Mouse (Mus musculus): Measurements from ENCODE around the gene Ralgps1.
"Not testable (repeated sequence)": the region's sequence is repeated elsewhere in the genome, so short reads cannot be mapped to it uniquely, and the experiment has no call there.

The Ralgps1 gene

GRCm38 (mm10) chr2:33097326-33097725 is 274.0 kb downstream of the Ralgps1 start:
- H3K27me3 ChIP-seq (ENCODE audit: control insufficient read depth, insufficient read depth, low read length, poor library complexity, severe bottlenecking) = not testable (repeated sequence)

DNA sequence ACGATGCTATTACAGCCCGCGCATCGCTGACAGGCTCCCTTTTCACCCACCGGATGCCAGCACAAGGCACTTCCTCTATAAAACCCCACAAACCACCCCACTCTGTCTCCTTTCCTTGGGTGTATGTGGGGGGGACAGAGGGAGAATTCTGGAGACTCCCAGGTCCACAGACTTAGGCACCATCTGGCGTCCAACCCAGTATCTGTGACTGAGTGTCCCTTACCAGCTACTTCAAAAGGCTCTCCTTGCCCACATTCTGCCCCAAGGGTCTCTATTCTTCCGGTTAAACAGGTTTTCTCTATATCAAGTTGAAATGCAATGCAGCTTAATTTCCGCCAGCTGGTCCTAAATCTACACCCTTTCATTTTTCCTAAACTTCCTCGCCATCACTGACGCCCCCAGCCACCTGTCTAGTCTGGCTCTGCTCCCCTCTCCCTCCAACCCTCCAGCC is 276.0 kb downstream of the Ralgps1 start:
- Histone ChIP-seq H3K27me3 (ENCODE audit: control insufficient read depth, insufficient read depth, low read length, poor library complexity, severe bottlenecking) (no peaks in the 10 kb centered on the region), H3K36me3 (ENCODE audit: control insufficient read depth, insufficient read depth, low read length, poor library complexity, severe bottlenecking) (no peaks in the 10 kb centered on the region)
- no peak for DNase-seq (ENCODE audit: low read depth, low spot score)

More at GRCm38 (mm10) chr2:33097326-33097725, 274.0 kb downstream of the Ralgps1 start:
- H3K36me3 ChIP-seq (ENCODE audit: control insufficient read depth, insufficient read depth, low read length, poor library complexity, severe bottlenecking); DNase-seq (ENCODE audit: low read depth, low spot score): not testable (repeated sequence)

- Histone ChIP-seq H3K27me3 (ENCODE audit: control insufficient read depth, insufficient read depth, low read length, poor library complexity, severe bottlenecking) (no peaks in the 10 kb centered on the region), H3K36me3 (ENCODE audit: control insufficient read depth, insufficient read depth, low read length, poor library complexity, severe bottlenecking) (no peaks in the 10 kb centered on the region)
- no peak for DNase-seq (ENCODE audit: low read depth, low spot score)
These were observed 280.4 kb downstream of the Ralgps1 start for GRCm38 (mm10) chr2:33090620-33091520.

DNA sequence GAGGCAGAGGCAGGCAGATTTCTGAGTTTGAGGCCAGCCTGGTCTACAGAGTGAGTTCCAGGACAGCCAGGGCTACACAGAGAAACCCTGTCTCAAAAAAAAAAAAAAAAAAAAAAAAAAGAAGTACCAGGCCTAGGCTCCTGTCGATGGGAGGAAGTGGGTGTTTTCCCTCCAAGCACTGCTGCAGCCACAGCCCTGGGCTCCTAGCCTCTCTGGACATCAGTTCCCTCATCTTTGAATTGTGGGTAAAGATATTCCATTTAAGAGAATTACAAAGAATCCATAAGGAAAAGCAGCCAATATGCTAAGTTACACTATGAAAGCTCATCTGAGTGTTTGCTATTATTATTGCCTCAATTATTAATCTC is 281.3 kb downstream of the Ralgps1 start:
- H3K27me3 ChIP-seq (ENCODE audit: control insufficient read depth, insufficient read depth, low read length, poor library complexity, severe bottlenecking); DNase-seq (ENCODE audit: low read depth, low spot score); H3K36me3 ChIP-seq (ENCODE audit: control insufficient read depth, insufficient read depth, low read length, poor library complexity, severe bottlenecking): not testable (repeated sequence)

- Histone ChIP-seq H3K36me3 (ENCODE audit: control insufficient read depth, insufficient read depth, low read length, poor library complexity, severe bottlenecking) (no peaks in the 10 kb centered on the region), H3K27me3 (ENCODE audit: control insufficient read depth, insufficient read depth, low read length, poor library complexity, severe bottlenecking) (no peaks in the 10 kb centered on the region)
- no peak for DNase-seq (ENCODE audit: low read depth, low spot score)
These were observed 281.8 kb downstream of the Ralgps1 start for GRCm38 (mm10) chr2:33089356-33090032.

DNA sequence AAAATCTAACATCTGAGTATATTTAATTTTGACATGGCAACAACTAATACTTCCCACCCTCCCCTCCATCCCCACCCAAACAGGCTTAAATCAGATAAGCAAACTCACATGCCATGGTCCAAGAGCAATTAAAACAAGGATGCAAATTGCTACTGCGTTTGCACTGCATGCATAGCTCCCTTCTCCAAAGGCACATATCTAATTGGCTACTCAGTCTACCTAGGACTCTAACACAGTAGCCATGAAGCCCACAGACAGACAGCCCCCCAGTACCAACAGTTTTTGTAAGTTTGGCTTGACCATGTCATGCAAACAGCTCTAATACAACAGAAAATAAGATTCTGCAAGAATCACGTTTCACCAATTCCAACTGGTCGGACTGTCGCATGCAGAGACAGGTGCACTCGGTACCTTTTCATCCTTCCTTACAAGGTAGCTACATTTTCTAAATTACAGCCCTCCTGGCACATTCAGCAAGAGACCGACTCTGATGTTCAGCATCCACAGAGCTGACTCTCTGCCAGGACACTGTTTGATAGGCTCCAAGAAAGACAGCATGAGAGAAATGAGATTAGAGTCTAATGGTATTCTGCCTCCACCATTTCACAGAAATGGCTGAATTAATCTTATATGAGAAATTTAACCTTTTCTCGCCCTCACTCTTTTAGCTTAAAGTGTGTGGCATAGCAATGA is 284.5 kb downstream of the Ralgps1 start:
- H3K27me3 ChIP-seq (ENCODE audit: control insufficient read depth, insufficient read depth, low read length, poor library complexity, severe bottlenecking) = no peaks in the 10 kb centered on the region
- DNase-seq (ENCODE audit: low read depth, low spot score) = no peak
- no peaks in the 10 kb centered on the region for H3K36me3 ChIP-seq (ENCODE audit: control insufficient read depth, insufficient read depth, low read length, poor library complexity, severe bottlenecking)

- Histone ChIP-seq H3K36me3 (ENCODE audit: control insufficient read depth, insufficient read depth, low read length, poor library complexity, severe bottlenecking) (no peaks in the 10 kb centered on the region), H3K27me3 (ENCODE audit: control insufficient read depth, insufficient read depth, low read length, poor library complexity, severe bottlenecking) (no peaks in the 10 kb centered on the region)
- no peak for DNase-seq (ENCODE audit: low read depth, low spot score)
These were observed 285.2 kb downstream of the Ralgps1 start for GRCm38 (mm10) chr2:33086016-33086596.

DNA sequence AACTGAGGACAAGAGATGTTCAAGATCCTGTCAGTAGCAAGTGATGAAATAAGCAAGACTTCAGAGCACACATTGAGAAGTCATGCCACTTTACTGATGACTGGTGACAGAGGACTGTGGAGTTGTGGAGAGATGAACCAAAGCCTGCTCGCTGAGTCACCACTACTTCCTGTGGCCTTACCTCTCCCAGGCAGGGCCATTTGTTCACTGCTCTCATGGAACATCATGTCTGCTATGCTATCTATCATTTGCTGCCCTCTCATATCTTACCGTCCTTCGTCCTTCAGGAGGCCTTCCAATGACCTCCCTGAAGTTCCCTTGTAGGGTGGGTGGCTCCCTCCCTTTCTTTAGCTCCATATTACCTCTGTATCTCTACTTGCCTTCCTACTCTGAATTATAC is 287.1 kb downstream of the Ralgps1 start:
- no peak for DNase-seq (ENCODE audit: low read depth, low spot score)
- Histone ChIP-seq H3K36me3 (ENCODE audit: control insufficient read depth, insufficient read depth, low read length, poor library complexity, severe bottlenecking) (no peaks in the 10 kb centered on the region), H3K27me3 (ENCODE audit: control insufficient read depth, insufficient read depth, low read length, poor library complexity, severe bottlenecking) (no peaks in the 10 kb centered on the region)
